Mouse (Mus musculus): Measurements from ENCODE around the gene Olfr159. TPM values are rescaled to one million over a fixed set of nuclear protein-coding genes. Genes with fewer than 3 reads are reported as not detected.
"Not testable (repeated sequence)": the region's sequence is repeated elsewhere in the genome, so short reads cannot be mapped to it uniquely, and the experiment has no call there.

Olfr159 gene
- total RNA-seq (2017), result not detected in 3 replicates

- ATAC-seq (replicated peaks; ENCODE audit: insufficient number of reproducible peaks, low FRiP score, low TSS enrichment, poor library complexity, severe bottlenecking), result no peak
These were observed at the start of gene Olfr159 for GRCm38 (mm10) chr4:43770909-43771308. Olfr159 (minus strand) TSS chr4:43771009.

DNA sequence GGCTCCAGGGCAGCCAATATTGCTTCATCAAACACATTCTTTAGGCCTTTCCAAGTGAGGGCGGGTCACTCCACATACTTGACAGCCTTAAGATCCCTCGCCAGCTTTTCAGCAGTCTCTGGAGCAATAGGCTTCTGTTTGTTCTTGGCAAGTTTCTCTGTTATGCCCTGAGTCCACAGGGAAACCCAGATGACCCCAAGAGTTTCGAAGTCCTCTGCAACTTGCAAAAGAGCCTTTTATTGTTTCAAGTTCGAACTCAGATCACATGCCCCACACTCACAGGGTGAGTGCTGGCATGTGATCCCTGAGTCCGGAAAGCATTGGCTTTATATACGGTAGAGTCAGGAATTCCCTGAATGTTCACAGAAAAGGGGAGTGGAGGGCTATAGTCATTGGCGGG is 28.1 kb upstream of the Olfr159 start:
- ATAC-seq (replicated peaks; ENCODE audit: insufficient number of reproducible peaks, low FRiP score, low TSS enrichment, poor library complexity, severe bottlenecking), result no peak

DNA sequence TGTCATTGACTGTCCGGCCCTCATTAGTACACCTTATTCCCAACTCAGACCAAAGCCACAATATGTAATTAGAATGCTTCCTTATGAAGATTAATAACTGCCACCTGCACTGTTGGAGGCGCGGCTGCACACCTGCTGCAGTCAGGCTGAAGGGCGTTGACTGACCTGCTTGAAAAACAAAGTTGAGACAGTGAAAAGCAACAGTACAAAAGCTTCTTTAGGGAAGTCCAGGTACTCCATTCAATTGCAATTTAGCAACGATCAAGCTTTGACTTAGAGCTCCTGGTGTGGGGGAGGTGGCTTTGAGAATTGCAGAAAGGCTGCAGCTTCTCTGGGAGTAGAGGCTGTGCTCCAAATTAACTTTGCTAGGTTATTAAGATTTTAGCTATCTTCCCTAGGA is 25.0 kb upstream of the Olfr159 start:
- ATAC-seq (replicated peaks; ENCODE audit: insufficient number of reproducible peaks, low FRiP score, low TSS enrichment, poor library complexity, severe bottlenecking), result not testable (repeated sequence)

GRCm38 (mm10) chr4:43795296-43795695 is 24.5 kb upstream of the Olfr159 start:
- no peak for ATAC-seq (replicated peaks; ENCODE audit: insufficient number of reproducible peaks, low FRiP score, low TSS enrichment, poor library complexity, severe bottlenecking)

GRCm38 (mm10) chr4:43772304-43772703 is 1.5 kb upstream of the Olfr159 start:
- ATAC-seq (replicated peaks; ENCODE audit: insufficient number of reproducible peaks, low FRiP score, low TSS enrichment, poor library complexity, severe bottlenecking), result no peak

- no peak for ATAC-seq (replicated peaks; ENCODE audit: insufficient number of reproducible peaks, low FRiP score, low TSS enrichment, poor library complexity, severe bottlenecking)
These were observed 817 bp upstream of the Olfr159 start for GRCm38 (mm10) chr4:43771626-43772025.

DNA sequence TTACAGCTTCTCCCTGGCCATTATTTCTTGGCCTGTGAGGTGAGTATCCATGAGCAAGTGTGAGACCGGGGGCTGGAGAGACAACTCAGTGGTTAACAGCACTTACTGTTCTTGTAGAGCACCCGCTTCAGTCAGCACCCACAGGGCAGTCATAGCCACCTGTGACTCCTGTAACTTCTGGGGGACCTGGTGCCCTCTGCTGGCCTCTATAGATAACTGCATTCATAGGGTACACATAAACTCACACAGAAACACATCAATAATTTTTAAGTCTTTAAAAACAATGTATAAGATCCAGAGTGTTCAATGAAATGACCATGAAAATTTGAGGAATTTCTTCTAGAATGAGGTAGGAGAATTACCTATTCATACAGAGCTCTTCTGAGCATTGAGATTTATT is 1.4 kb downstream of the Olfr159 start:
- no peak for ATAC-seq (replicated peaks; ENCODE audit: insufficient number of reproducible peaks, low FRiP score, low TSS enrichment, poor library complexity, severe bottlenecking)

- ATAC-seq (replicated peaks; ENCODE audit: insufficient number of reproducible peaks, low FRiP score, low TSS enrichment, poor library complexity, severe bottlenecking), result no peak
These were observed 2.5 kb downstream of the Olfr159 start for GRCm38 (mm10) chr4:43768341-43768740.

GRCm38 (mm10) chr4:43763410-43763809 is 7.4 kb downstream of the Olfr159 start:
- ATAC-seq (replicated peaks; ENCODE audit: insufficient number of reproducible peaks, low FRiP score, low TSS enrichment, poor library complexity, severe bottlenecking), result no peak

DNA sequence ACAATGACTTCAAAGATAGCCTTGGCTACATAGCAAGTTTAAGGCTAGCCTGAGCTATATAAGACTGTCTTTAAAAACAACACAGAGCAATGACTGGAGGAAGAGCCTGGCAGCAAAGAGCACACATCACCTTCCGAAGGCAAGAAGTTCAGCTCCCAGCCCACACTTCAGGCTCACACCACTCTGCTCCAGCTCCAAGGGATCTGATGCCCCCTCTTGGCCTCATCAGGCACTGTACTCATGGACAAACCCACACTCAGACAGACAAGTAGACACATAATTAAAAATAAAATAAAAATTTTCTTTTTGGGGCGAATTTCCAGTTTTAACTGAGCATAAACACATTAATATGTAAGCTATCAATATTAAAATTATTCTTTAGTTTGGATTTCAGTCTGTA is 9.5 kb downstream of the Olfr159 start:
- ATAC-seq (replicated peaks; ENCODE audit: insufficient number of reproducible peaks, low FRiP score, low TSS enrichment, poor library complexity, severe bottlenecking), result no peak

GRCm38 (mm10) chr4:43760460-43760859 is 10.3 kb downstream of the Olfr159 start:
- no peak for ATAC-seq (replicated peaks; ENCODE audit: insufficient number of reproducible peaks, low FRiP score, low TSS enrichment, poor library complexity, severe bottlenecking)

GRCm38 (mm10) chr4:43759571-43760418 is 11.0 kb downstream of the Olfr159 start:
- ATAC-seq (replicated peaks; ENCODE audit: insufficient number of reproducible peaks, low FRiP score, low TSS enrichment, poor library complexity, severe bottlenecking), result no peak

DNA sequence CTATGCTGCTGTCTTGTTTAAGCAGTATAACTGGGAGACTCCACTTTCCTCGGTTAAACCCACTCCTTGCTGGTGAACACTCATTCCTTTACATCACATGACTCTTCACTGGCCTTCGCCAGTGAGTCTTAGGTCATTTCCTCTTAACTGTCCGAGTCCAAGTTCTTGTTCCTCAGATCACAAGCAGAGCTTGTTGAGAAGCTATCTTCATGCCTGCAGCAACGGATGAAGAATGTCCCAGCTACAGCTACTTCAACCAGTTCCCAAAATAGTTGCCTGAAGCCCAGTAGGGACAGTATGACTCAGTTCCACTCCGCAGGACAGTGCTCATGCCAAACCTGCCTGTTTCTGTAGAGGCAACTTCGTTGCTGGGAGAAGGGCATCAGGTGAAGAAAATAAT is 13.6 kb downstream of the Olfr159 start:
- no peak for ATAC-seq (replicated peaks; ENCODE audit: insufficient number of reproducible peaks, low FRiP score, low TSS enrichment, poor library complexity, severe bottlenecking)

DNA sequence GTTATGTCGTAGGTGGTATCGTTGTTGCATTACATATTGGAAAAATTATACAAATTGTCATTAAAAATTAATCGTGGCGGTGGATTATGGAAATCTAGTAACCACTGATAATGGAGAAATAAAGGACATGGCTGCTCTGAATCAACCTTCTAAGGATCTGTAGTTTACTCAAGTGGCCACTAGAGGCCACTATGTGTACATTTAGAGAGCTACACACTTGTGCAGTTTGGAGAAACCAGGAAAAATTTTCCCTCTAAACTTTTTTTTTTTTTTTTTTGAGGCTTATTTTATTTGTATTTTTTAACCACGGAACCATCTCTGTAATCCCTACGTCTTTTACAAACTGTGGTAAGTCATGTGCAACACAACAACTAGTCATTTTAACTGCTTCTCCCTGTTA is 25.6 kb downstream of the Olfr159 start:
- no peak; the same call in 1 of the 2 replicates for ATAC-seq (replicated peaks; ENCODE audit: insufficient number of reproducible peaks, low FRiP score, low TSS enrichment, poor library complexity, severe bottlenecking)

DNA sequence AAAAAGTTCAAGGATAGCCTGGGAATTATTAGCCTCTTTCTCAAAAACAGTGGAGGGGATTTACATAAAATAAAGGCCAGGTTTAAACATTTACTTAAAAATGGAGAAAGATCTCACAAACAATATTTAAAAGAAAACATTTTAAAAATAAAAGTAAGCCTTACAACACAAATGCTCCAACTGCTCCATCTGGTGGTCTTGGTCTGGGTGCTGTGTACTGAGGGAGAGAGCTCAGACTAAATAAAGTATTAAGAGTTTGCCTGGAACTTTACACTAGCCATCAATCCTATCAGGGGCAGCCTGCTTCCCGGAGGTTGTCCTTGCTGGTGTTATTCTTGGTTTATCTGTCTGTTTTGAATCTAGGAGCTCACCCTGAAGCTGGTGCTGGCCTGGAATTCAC is 27.7 kb downstream of the Olfr159 start:
- ATAC-seq (replicated peaks; ENCODE audit: insufficient number of reproducible peaks, low FRiP score, low TSS enrichment, poor library complexity, severe bottlenecking), result no peak

DNA sequence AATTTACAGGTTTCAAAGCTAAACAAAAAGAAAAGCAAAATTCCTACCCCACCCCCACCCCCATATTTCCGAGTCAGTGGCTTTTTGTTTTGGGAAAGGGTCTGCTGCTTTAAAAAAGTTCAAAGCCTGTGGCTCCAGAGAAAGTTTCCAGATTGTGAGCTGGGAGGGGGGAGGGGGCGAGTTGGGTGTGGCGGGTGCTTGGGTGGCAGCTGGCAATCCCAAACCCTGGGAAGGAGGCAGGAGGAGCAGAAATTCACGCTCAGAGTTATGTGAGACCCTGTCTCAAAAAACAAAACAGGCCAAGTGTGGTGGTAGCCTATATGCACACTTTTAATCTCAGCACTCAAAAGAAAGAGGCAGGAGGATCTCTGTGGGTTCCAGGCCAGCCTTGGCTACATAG is 28.2 kb downstream of the Olfr159 start:
- no peak for ATAC-seq (replicated peaks; ENCODE audit: insufficient number of reproducible peaks, low FRiP score, low TSS enrichment, poor library complexity, severe bottlenecking)

GRCm38 (mm10) chr4:43741526-43741925 is 29.3 kb downstream of the Olfr159 start:
- ATAC-seq (replicated peaks; ENCODE audit: insufficient number of reproducible peaks, low FRiP score, low TSS enrichment, poor library complexity, severe bottlenecking), result no peak

GRCm38 (mm10) chr4:43738989-43739674 is 31.7 kb downstream of the Olfr159 start:
- no peak for ATAC-seq (replicated peaks; ENCODE audit: insufficient number of reproducible peaks, low FRiP score, low TSS enrichment, poor library complexity, severe bottlenecking)

- ATAC-seq (replicated peaks; ENCODE audit: insufficient number of reproducible peaks, low FRiP score, low TSS enrichment, poor library complexity, severe bottlenecking), result no peak
These were observed 33.7 kb downstream of the Olfr159 start for GRCm38 (mm10) chr4:43737144-43737543.

- ATAC-seq (replicated peaks; ENCODE audit: insufficient number of reproducible peaks, low FRiP score, low TSS enrichment, poor library complexity, severe bottlenecking), result no peak
These were observed 37.6 kb downstream of the Olfr159 start for GRCm38 (mm10) chr4:43733186-43733585.
